Mouse (Mus musculus) MEL (cell line): ENCODE results near the gene Nat8f1. TPM values are rescaled to one million over a fixed set of nuclear protein-coding genes. Genes with fewer than 3 reads are reported as not detected.
"Not testable (repeated sequence)": the region's sequence is repeated elsewhere in the genome, so short reads cannot be mapped to it uniquely, and the experiment has no call there.

Experiments
- DNase-seq: peaks from one replicate; pipeline ENCODE4 v3.0.0; 2011; ENCODE audit warnings: low read depth, low spot score
- H3K27ac ChIP-seq: 2 replicates; pipeline ENCODE4 v1.5.1; 2012; ENCODE audit warnings: low read depth, mild to moderate bottlenecking, control low read depth, low read length, moderate library complexity; ENCODE audit not compliant: control insufficient read depth
- H3K27me3 ChIP-seq, 2 experiments: fragments of 150-350 bp in 1 of 2; sonication (generic) in 1 of 2; 2 replicates each; pipeline ENCODE4 v1.6.1; 2012; ENCODE audit warnings: low read length in 2 of 2, mild to moderate bottlenecking in 2 of 2, improper control_type of control experiment in 1 of 2, moderate library complexity in 1 of 2; ENCODE audit not compliant: insufficient read depth in 2 of 2, control insufficient read depth in 1 of 2
- H3K36me3 ChIP-seq, 2 experiments: 2 replicates each; pipeline ENCODE4 v1.6.1; 2012 to 2014; ENCODE audit warnings: low read length in 2 of 2, improper control_type of control experiment in 1 of 2, inconsistent platforms in 1 of 2, mild to moderate bottlenecking in 1 of 2; ENCODE audit not compliant: insufficient read depth in 2 of 2, control insufficient read depth in 1 of 2
- H3K4me1 ChIP-seq, 2 experiments: fragments of 150-350 bp in 1 of 2; sonication (generic) in 1 of 2; 2 replicates each; pipeline ENCODE4 v1.6.1; 2012; ENCODE audit warnings: low read length in 2 of 2, improper control_type of control experiment in 1 of 2, mild to moderate bottlenecking in 1 of 2; ENCODE audit not compliant: insufficient read depth in 2 of 2, control insufficient read depth in 1 of 2
- H3K4me3 ChIP-seq, 2 experiments: fragments of 150-350 bp in 1 of 2; sonication (generic) in 1 of 2; 2 replicates each; pipeline ENCODE4 v1.5.1; 2012; ENCODE audit warnings: low read depth in 2 of 2, low read length in 2 of 2, mild to moderate bottlenecking in 2 of 2, moderate library complexity in 2 of 2, control low read depth in 1 of 2, improper control_type of control experiment in 1 of 2; ENCODE audit not compliant: control insufficient read depth in 1 of 2, insufficient read depth in 1 of 2
- H3K79me2 ChIP-seq: 2 replicates; pipeline ENCODE4 v1.6.1; 2012; ENCODE audit warnings: mild to moderate bottlenecking, low read length, moderate library complexity; ENCODE audit not compliant: control insufficient read depth, poor library complexity, insufficient read depth
- H3K9ac ChIP-seq: 2 replicates; pipeline ENCODE4 v1.6.1; 2012; ENCODE audit warnings: low read depth, mild to moderate bottlenecking, control low read depth, low read length, moderate library complexity; ENCODE audit not compliant: control insufficient read depth, poor library complexity, severe bottlenecking
- H3K9me3 ChIP-seq: fragments of 150-350 bp; sonication (generic); replicated peaks from 2 replicates; pipeline ENCODE4 v1.6.1; 2012; ENCODE audit warnings: mild to moderate bottlenecking, low read length, improper control_type of control experiment, moderate library complexity; ENCODE audit not compliant: insufficient read depth
- BHLHE40 ChIP-seq: IDR thresholded peaks from 2 replicates; pipeline ENCODE4 v1.6.1; 2012; ENCODE audit warnings: low read depth, mild to moderate bottlenecking, inconsistent platforms, low read length, improper control_type of control experiment, borderline replicate concordance
- CHD1 ChIP-seq: IDR thresholded peaks from 2 replicates; pipeline ENCODE4 v1.6.1; 2012; ENCODE audit warnings: low read depth, mild to moderate bottlenecking, inconsistent platforms, low read length, improper control_type of control experiment
- CTCF ChIP-seq, 3 experiments: IDR thresholded peaks in 2 of 3; conservative IDR thresholded peaks in 1 of 3; 2 replicates each; pipeline ENCODE4 v1.5.1; 2011 to 2012; ENCODE audit warnings: low read length in 3 of 3, low read depth in 2 of 3, mild to moderate bottlenecking in 2 of 3, improper control_type of control experiment in 1 of 3, inconsistent platforms in 1 of 3, mixed read lengths in 1 of 3, moderate library complexity in 1 of 3; ENCODE audit not compliant: control insufficient read depth in 1 of 3, insufficient read depth in 1 of 3, poor library complexity in 1 of 3, severe bottlenecking in 1 of 3
- E2F4 ChIP-seq: IDR thresholded peaks from 2 replicates; pipeline ENCODE4 v1.6.1; 2011; ENCODE audit warnings: low read depth, low read length, improper control_type of control experiment, borderline replicate concordance
- ELF1 ChIP-seq: IDR thresholded peaks from 2 replicates; pipeline ENCODE4 v1.6.1; 2014; ENCODE audit warnings: low read depth, mild to moderate bottlenecking, inconsistent platforms, low read length, improper control_type of control experiment, moderate library complexity
- EP300 ChIP-seq, 2 experiments: IDR thresholded peaks; 2 replicates each; pipeline ENCODE4 v1.6.1; 2011; ENCODE audit warnings: improper control_type of control experiment in 2 of 2, low read length in 2 of 2, low read depth in 1 of 2, mild to moderate bottlenecking in 1 of 2
- ETS1 ChIP-seq: IDR thresholded peaks from 2 replicates; pipeline ENCODE4 v1.6.1; 2012; ENCODE audit warnings: low read depth, mild to moderate bottlenecking, inconsistent platforms, low read length, improper control_type of control experiment, moderate library complexity
- GABPA ChIP-seq: IDR thresholded peaks from 2 replicates; pipeline ENCODE4 v1.6.1; 2012; ENCODE audit warnings: low read depth, mild to moderate bottlenecking, inconsistent platforms, low read length, improper control_type of control experiment, moderate library complexity
- HCFC1 ChIP-seq: IDR thresholded peaks from 2 replicates; pipeline ENCODE4 v1.6.1; 2012; ENCODE audit warnings: low read depth, mild to moderate bottlenecking, inconsistent platforms, low read length, improper control_type of control experiment, moderate library complexity
- KAT2A ChIP-seq: conservative IDR thresholded peaks from 2 replicates; pipeline ENCODE4 v1.6.1; 2012; ENCODE audit warnings: low read depth, low read length, improper control_type of control experiment, inconsistent platforms
- MAFK ChIP-seq: IDR thresholded peaks from 2 replicates; pipeline ENCODE4 v1.6.1; 2011; ENCODE audit warnings: low read depth, mild to moderate bottlenecking, low read length, improper control_type of control experiment, borderline replicate concordance
- MAX ChIP-seq: IDR thresholded peaks from 2 replicates; pipeline ENCODE4 v1.6.1; 2011; ENCODE audit warnings: low read length, improper control_type of control experiment
- MEF2A ChIP-seq: IDR thresholded peaks from 2 replicates; pipeline ENCODE4 v1.6.1; 2014; ENCODE audit warnings: low read depth, mild to moderate bottlenecking, inconsistent platforms, low read length, improper control_type of control experiment; ENCODE audit not compliant: poor library complexity, insufficient replicate concordance, severe bottlenecking; ENCODE audit errors: extremely low read depth
- MXI1 ChIP-seq: IDR thresholded peaks from 2 replicates; pipeline ENCODE4 v1.6.1; 2011; ENCODE audit warnings: mild to moderate bottlenecking, low read depth, low read length, improper control_type of control experiment
- MYC ChIP-seq: IDR thresholded peaks from 2 replicates; pipeline ENCODE4 v1.6.1; 2011; ENCODE audit warnings: low read depth, mild to moderate bottlenecking, low read length, improper control_type of control experiment, moderate library complexity
- NELFE ChIP-seq: IDR thresholded peaks from 2 replicates; pipeline ENCODE4 v1.6.1; 2011; ENCODE audit warnings: low read depth, low read length, improper control_type of control experiment
- POLR2A ChIP-seq, 2 experiments: IDR thresholded peaks; 2 replicates each; pipeline ENCODE4 v1.6.1; 2011 to 2012; ENCODE audit warnings: low read length in 2 of 2, mild to moderate bottlenecking in 2 of 2, control low read depth in 1 of 2, improper control_type of control experiment in 1 of 2, low read depth in 1 of 2, moderate library complexity in 1 of 2; ENCODE audit not compliant: control insufficient read depth in 1 of 2, insufficient read depth in 1 of 2, poor library complexity in 1 of 2
- POLR2AphosphoS2 ChIP-seq: IDR thresholded peaks from 2 replicates; pipeline ENCODE4 v1.6.1; 2011; ENCODE audit warnings: low read length, improper control_type of control experiment
- RAD21 ChIP-seq: IDR thresholded peaks from 2 replicates; pipeline ENCODE4 v1.6.1; 2011; ENCODE audit warnings: mild to moderate bottlenecking, low read depth, low read length, improper control_type of control experiment
- SIN3A ChIP-seq: IDR thresholded peaks from 2 replicates; pipeline ENCODE4 v1.6.1; 2012; ENCODE audit warnings: low read length, improper control_type of control experiment, inconsistent platforms
- SMC3 ChIP-seq: IDR thresholded peaks from 2 replicates; pipeline ENCODE4 v1.6.1; 2011; ENCODE audit warnings: low read depth, low read length, improper control_type of control experiment
- TAL1 ChIP-seq: IDR thresholded peaks from 2 replicates; pipeline ENCODE4 v1.6.1; 2012; ENCODE audit warnings: mild to moderate bottlenecking, inconsistent platforms, low read length, moderate library complexity, mixed read lengths
- TBP ChIP-seq: IDR thresholded peaks from 2 replicates; pipeline ENCODE4 v1.8.0; 2011; ENCODE audit warnings: low read depth, low read length, improper control_type of control experiment
- TCF12 ChIP-seq: IDR thresholded peaks from 2 replicates; pipeline ENCODE4 v1.6.1; 2014; ENCODE audit warnings: low read depth, mild to moderate bottlenecking, inconsistent platforms, low read length, improper control_type of control experiment, moderate library complexity
- UBTF ChIP-seq: IDR thresholded peaks from 2 replicates; pipeline ENCODE4 v1.6.1; 2012; ENCODE audit warnings: low read depth, mild to moderate bottlenecking, inconsistent platforms, low read length, improper control_type of control experiment, moderate library complexity, borderline replicate concordance; ENCODE audit not compliant: insufficient read depth
- ZC3H11A ChIP-seq: IDR thresholded peaks from 2 replicates; pipeline ENCODE4 v1.6.1; 2012; ENCODE audit warnings: low read depth, mild to moderate bottlenecking, inconsistent platforms, low read length, improper control_type of control experiment
- ZMIZ1 ChIP-seq: IDR thresholded peaks from 2 replicates; pipeline ENCODE4 v1.6.1; 2012; ENCODE audit warnings: low read depth, mild to moderate bottlenecking, inconsistent platforms, low read length, improper control_type of control experiment, moderate library complexity
- polyA plus RNA-seq, 2 experiments: library from polyadenylated mRNA; stranded (reverse) in 1 of 2; unstranded in 1 of 2; fragments of >175 nt in 1 of 2; fragments of >200 nt in 1 of 2; gene quantifications; 2 replicates each; pipeline versions ENCODE4 v1.2.1 to v1.2.4; 2012; ENCODE audit warnings: low replicate concordance in 2 of 2, low read depth in 1 of 2; ENCODE audit not compliant: insufficient read length in 2 of 2, insufficient read depth in 1 of 2, missing spikeins in 1 of 2
- total RNA-seq: library from RNA; depleted of rRNA; stranded (reverse); fragments of 300-350 nt; gene quantifications from 2 replicates; pipeline ENCODE4 v1.2.3, GENCODE M21; 2012

Gene Nat8f1
- total and polyA plus RNA-seq, 3 experiments: 5.7 to 6.9 TPM; not detected in 1

DNA sequence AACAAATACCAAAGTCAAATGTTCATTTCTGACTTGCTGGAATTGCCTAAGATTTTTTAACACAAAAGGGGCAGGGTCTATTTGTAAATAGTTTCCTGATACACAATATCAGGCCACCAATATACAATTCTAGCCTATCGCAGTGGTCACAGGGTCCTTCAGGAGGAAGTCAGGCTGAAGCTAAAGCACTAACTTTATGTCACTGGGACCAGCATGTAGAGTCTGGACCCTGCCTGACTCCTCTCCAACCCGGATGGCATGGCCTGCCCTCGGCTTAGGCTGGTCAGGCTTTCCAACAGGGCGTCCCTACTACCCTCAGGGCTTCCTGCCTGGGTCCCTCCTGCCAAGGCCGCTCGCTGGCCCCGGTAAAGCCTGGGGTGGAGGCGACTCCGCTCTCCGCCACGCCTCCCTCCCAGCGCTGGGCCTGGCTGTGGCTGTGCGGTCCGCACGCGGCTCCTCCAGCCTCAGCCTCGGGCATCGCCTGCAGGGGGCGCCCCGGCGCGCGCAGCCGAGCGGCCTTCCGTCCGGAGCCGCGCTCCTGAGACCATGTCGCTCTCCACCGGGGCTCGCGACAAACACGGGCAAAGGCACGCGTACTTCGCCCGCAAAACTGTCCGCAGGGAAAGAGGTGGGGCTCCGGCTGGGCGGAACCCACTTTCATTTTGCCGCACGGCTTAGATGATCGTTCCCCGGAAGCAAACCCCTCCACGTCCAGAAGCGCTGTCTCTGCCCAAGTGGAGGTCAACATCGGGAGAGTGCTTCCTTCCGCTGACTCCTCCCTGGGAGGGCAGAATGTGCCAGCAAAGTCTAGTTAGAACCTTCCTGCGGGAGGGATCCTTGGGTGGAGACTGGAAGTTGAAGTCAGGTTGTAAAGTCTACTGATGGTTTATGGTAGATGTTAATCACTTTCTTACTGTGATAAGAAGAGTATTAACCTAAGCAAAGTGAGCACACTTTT lies 21.3 kb upstream of the Nat8f1 start:
- peak overlapping the region; percentile 78 for H3K9ac ChIP-seq
- peak overlapping the region; percentile 85 for H3K27ac ChIP-seq
- not testable (repeated sequence) for H3K27me3 ChIP-seq
- H3K4me3 ChIP-seq: peak overlapping the region; percentile 71 to 73
- TF ChIP-seq HCFC1 (peak; percentile 85), CTCF (IDR thresholded peaks at IDR 0.05 in 2 of 3, conservative IDR thresholded peaks at IDR 0.05 in 1 of 3; ENCODE audit: control insufficient read depth in 1 of 3, insufficient read depth in 1 of 3, low read depth in 2 of 3, low read length in 3 of 3, poor library complexity in 1 of 3, severe bottlenecking in 1 of 3) (peak in 2 of 3 experiments; percentile 37 to 44; a peak in 5 of 6 replicates), POLR2AphosphoS2 (peak; percentile 75; the same call in 1 of the 2 replicates), MYC (peak; percentile 56; the same call in 1 of the 2 replicates), EP300 (IDR thresholded peaks at IDR 0.05; ENCODE audit: low read depth in 1 of 2, low read length in 2 of 2) (0 out of 4 replicates have a peak, but pooled peaks of 1 of the 2 experiments have one; percentile 9), MXI1 (peak; percentile 56), NELFE (peak; percentile 72), ELF1 (0 out of 2 replicates have a peak, but pooled peaks have one; percentile 41), KAT2A (peak; percentile 52), SIN3A (peak; percentile 57), SMC3 (peak; percentile 5; the same call in 1 of the 2 replicates), TCF12 (peak; percentile 9; the same call in 1 of the 2 replicates), POLR2A (IDR thresholded peaks at IDR 0.05; ENCODE audit: control insufficient read depth in 1 of 2, insufficient read depth in 1 of 2, low read depth in 1 of 2, low read length in 2 of 2, poor library complexity in 1 of 2) (peak; percentile 42 to 81; a peak in 3 of 4 replicates), BHLHE40 (0 out of 2 replicates have a peak, but pooled peaks have one; percentile 11), ETS1 (peak; percentile 16), UBTF (0 out of 2 replicates have a peak, but pooled peaks have one; percentile 46), TBP (peak; percentile 72; the same call in 1 of the 2 replicates)
- TF ChIP-seq, all 39 proteins: peak for 17; not testable (repeated sequence) for 22
- peak; percentile 91 for DNase-seq
- H3K9me3 ChIP-seq, H3K79me2 ChIP-seq, H3K4me1 ChIP-seq, H3K36me3 ChIP-seq: not testable (repeated sequence)

DNA sequence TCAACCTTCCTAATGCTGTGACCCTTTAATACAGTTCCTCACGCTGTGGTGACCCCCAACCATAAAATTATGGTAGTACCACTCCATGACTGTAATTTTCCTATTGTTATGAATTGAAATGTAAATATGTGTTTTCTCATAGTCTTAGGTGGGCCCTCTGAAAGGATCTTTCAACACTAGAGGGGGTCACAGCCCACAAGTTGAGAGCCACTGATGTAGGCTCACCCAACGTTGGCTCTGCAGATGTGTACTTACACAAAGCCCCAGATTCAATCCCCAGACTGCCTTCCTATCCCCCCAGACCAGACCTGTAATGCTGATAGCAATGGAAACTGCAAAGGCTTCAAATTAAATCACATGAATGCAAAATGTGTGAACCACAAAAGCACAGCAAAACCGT lies 20.2 kb upstream of the Nat8f1 start:
- Histone ChIP-seq H3K4me3 (no peak overlapping the region), H3K27ac (no peak overlapping the region), H3K9me3 (no peaks in the 10 kb centered on the region), H3K36me3 (peaks cover 0 to 7% of the 10 kb centered on the region in 2 experiments; a peak in 2 of 4 replicates), H3K4me1 (peaks cover 3 to 7% of the 10 kb centered on the region in 2 experiments; a peak in 3 of 4 replicates), H3K27me3 (no peaks in the 10 kb centered on the region), H3K9ac (no peak overlapping the region), H3K79me2 (no peaks in the 10 kb centered on the region; the same call in 1 of the 2 replicates)
- peak; percentile 68 for DNase-seq
- peak; percentile 79 for TF ChIP-seq RAD21
- TF ChIP-seq ZMIZ1: no peak
- TF ChIP-seq GABPA: no peak
- no peak for TF ChIP-seq TAL1
- no peak for TF ChIP-seq E2F4
- TF ChIP-seq MEF2A: no peak
- no peak for TF ChIP-seq MYC
- TF ChIP-seq MAFK: no peak
- TF ChIP-seq CTCF (IDR thresholded peaks at IDR 0.05 in 2 of 3, conservative IDR thresholded peaks at IDR 0.05 in 1 of 3; ENCODE audit: control insufficient read depth in 1 of 3, insufficient read depth in 1 of 3, low read depth in 2 of 3, low read length in 3 of 3, poor library complexity in 1 of 3, severe bottlenecking in 1 of 3): peak in 2 of 3 experiments; percentile 46 to 72; a peak in 5 of 6 replicates
- TF ChIP-seq ZC3H11A: peak; percentile 77
- no peak for TF ChIP-seq CHD1
- no peak for TF ChIP-seq ETS1
- no peak for TF ChIP-seq HCFC1
- TF ChIP-seq MAX: no peak
- no peak for TF ChIP-seq NELFE
- TF ChIP-seq SMC3: peak; percentile 74
- no peak for TF ChIP-seq ELF1
- TF ChIP-seq POLR2AphosphoS2: no peak
